Mouse (Mus musculus) natural killer cell, adult 2 months (primary cell): ENCODE measurements around the gene Aqp7.

ENCODE experiments used
- DNase-seq, 2 experiments: peaks; one replicate each; pipeline ENCODE4 v3.0.0; 2022; ENCODE audit warnings: low spot score in 2 of 2

Aqp7 gene

DNA sequence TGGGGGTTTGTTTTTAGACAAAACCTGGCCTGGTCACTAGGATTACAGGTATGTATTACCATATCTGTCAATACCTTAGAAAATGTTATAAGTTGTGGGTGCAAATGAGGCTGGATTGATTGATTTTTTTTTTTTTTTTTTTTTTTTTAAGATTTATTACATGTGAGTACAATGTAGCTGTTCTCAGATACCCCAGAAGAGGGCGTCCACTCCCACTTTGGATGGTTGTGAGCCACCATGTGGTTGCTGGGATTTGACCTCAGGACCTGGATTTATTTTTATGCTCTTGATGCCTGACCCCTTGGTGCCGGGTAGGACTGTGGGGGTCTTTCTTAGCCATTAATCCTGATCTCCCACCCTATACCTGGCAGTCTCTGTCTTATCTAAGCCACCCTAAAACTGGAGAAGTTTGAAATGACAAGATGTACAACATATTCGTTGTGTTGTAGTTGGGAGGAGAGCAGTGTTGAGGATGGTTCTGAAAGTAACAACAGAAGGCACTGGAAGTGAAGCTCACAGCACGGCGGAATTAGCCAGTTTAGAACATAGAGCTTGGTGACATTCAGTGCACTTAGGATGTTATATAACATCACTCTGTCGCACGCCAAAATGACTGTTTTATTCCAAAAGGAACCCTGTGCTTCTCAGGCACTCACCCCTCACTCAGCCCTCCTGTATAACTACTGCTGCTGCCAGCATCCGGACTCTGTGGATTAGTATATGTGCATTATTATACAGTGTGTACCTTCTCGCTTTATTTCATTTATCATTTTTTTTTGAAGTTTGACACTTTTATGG is 46.9 kb downstream of the Aqp7 start:
- no peak for DNase-seq

DNA sequence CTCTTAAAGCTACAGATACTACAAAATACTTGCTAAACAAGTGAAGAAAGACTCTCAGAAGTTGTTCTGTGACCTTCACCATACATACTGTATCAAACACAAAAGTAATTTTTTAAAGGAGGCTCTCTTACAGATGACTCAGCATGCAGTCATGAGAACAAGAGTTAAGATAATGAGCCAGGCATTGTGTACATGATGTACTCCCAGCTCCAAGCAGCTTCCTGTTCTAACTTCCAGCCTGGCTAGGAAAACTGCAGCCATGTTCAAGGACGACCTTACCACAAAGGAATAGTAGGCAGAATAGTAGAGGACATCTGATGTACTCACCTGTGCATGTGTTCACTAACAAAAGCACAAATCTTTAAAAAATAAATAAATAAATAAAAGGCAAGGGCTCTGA is 47.7 kb downstream of the Aqp7 start:
- DNase-seq: no peak

DNA sequence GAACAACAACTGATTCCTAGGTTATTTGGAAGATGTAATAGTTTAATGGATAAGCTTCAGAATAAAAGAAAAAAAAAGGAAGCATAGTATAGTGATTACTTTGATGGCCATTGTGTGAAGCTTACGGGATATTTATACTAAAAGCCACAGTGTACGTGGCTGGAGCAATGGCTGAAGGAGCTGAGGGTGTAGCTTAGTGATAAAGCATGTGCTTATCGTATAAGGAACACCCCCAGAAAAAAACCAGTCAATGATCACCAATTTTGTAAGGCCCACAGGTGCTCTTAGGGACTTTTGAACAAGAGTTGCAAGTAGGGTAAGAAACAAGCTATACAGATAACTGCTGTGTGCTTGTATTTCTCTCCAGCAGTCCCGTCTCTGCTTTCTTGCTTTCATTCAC is 50.0 kb downstream of the Aqp7 start:
- DNase-seq: no peak

DNA sequence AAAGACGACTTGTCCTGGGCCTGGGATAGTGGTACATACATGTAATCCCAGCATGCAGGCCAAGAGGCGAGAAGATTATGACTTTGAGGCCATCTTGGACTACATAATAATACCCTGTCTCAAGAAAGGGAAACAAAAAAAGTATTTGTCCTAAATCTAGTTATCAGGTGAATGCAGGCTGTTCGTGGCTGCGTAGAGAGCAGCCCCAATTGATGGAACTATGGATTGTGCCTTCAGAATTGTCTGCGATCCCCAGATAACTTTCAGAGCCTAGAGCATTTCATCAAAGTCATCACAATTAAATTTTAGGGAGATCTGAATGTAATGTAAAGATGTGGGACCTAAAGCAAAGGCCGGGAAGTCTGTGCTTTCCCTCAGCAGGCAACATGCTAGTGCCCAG is 51.6 kb downstream of the Aqp7 start:
- DNase-seq: no peak

DNA sequence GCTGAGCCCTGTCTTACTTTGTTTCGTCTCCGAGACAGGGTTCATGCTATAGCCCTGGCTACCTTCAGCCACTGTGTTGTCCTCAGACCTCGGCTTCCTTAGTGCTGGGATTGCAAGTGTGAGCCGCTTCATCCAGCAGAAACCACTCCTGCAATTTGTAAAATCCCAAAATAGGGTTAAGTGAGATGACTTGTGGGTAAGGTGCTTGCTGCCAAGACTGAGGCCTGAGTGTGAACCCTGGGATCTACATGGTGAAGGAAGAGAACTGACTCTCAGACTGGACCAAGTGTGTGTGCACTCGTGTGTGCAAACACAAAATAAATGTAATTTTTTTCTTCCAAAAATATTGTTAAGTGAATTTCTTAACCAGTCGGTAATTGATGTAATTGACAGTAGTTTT is 58.3 kb downstream of the Aqp7 start:
- no peak for DNase-seq

DNA sequence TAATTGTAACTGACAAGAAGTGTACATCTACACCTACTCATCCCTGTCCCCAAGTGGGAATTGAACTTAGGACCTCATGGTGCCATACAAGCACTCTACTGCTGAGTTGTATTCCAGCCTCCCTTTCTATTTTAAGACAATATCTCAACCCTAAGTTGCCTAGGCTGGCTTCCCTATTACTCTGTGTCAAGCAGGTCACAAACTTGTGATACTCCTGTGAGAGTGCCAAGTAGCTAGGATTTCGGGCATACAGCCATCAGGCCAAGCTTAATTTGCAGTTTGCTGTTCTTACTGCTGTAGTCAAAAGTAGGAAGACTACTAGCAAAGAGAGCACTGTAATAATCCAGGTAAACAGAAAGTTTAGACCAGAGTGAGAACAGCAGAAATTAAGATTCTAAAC is 64.3 kb downstream of the Aqp7 start:
- no peak for DNase-seq
